Mouse (Mus musculus) adrenal gland, postnatal 36 days (tissue): ENCODE measurements around the gene Snapc2. TPM values are rescaled to one million over a fixed set of nuclear protein-coding genes. Genes with fewer than 3 reads are reported as not detected.
A peak's percentile ranks its signal among the peaks of the same experiment; 100 is the strongest.

Source experiments
- DNase-seq, 2 experiments: peaks; one replicate each; pipeline ENCODE4 v3.0.0; 2021; ENCODE audit warnings: mixed read lengths in 1 of 2
- long read RNA-seq, 2 experiments: library from polyadenylated mRNA; stranded (forward); transcript quantifications; one replicate each; pipeline ENCODE4 v2.0.0; 2021; ENCODE audit warnings: borderline sequencing depth in 2 of 2
- total RNA-seq, 2 experiments: library from RNA; stranded (reverse); gene quantifications; 2 replicates each; pipeline ENCODE4 v1.2.3; 2021

Snapc2 gene
- total RNA-seq, result 10 to 100 TPM; 25.6 to 32.1 TPM
- long read RNA-seq, experiment 1, transcript Snapc2-201 (5 exons, 1,536 nt), result major isoform, 34 of 46 reads
- long read RNA-seq, experiment 1, partial matches to known transcripts, result 5 of 46 reads
- long read RNA-seq, experiment 1, other reads (novel, unspliced or antisense), result 7 of 46 reads
- long read RNA-seq, experiment 2, transcript Snapc2-201 (5 exons, 1,536 nt), result major isoform, 13 of 20 reads
- long read RNA-seq, experiment 2, partial matches to known transcripts, result 3 of 20 reads
- long read RNA-seq, experiment 2, other reads (novel, unspliced or antisense), result 3 of 20 reads

DNA sequence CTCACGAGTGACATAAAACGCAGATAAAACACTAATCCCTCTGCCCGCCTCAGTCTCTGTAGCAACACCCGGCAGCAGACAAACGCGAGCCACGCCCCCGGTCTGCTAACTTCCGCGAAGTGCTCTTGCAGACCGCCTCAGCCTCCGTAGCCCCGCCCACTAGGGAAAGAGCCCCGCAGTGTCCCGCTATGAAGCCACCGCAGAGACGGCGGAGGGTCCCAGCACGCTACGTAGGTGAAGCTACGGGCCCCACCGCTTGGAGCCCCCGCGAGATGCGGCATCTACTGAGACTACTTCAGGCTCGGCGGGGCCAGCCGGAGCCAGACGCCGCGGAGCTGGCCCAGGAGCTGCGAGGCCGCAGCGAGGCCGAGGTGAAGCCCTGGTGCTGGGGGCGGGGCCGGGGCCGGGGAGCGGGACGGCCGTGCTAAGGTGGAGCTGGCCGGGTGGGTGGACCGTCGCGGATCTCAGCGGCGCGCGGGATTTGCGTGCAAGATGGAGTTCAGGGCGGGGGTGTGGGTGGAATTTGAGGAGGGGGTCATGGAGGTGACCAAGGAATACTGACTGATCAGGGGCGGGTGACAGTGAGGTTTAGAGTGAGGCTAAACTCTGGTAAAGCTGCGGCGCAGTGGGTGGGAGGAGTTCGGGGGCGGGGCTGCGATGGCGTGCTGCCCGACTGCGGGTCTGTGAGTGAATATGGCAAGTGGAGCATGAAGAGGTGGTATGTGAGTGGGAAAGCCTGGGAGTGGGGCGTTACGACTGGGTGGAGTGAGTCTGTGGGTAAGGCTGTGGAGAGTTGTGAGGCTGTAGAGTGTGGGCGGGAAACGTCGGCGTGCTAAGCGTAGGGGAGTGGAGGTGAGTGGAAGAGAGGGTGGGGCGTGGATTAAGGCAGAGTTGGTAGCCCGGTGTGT is at the start of gene Snapc2:
Gene Snapc2, plus strand, starts transcription at position 147 of the 908 bp plus-strand sequence.
- DNase-seq, result peak; percentile 97 to 99

DNA sequence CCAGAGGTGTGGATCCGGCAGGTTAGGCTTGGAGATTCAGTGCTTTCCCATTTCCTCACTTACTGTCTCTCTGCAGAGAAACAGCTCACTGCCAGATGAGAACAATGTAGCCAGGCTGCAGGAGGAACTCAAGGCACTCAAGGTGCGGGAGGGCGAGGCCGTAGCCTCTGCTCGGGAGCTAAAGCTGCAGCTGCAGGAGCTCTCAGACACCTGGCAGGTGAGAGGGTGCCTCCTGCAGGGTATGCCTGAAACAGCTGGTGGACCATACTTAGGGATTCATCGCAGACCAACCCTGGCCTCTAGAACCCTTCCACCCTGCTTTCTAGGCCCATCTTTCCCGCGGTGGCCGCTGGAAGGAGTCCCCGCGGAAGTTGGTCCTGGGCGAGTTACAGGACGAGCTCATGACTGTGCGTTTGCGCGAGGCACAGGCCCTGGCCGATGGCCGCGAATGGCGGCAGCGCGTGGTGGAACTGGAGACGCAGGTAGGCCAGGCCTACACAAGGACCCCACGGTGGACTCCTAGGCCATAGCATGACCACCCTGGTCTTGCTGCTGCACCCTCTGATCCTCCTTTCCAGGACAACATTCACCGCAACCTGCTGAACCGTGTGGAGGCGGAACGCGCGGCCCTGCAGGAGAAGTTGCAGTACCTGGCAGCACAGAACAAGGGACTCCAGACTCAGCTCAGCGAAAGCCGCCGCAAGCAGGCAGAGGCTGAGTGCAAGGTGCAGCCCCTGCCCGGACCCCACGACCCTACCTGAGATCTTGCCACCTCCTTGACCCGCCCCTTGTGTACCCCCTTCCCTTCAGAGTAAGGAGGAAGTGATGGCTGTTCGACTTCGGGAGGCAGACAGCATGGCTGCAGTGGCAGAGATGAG is 47.4 kb upstream of the Snapc2 start:
- no peak for DNase-seq

DNA sequence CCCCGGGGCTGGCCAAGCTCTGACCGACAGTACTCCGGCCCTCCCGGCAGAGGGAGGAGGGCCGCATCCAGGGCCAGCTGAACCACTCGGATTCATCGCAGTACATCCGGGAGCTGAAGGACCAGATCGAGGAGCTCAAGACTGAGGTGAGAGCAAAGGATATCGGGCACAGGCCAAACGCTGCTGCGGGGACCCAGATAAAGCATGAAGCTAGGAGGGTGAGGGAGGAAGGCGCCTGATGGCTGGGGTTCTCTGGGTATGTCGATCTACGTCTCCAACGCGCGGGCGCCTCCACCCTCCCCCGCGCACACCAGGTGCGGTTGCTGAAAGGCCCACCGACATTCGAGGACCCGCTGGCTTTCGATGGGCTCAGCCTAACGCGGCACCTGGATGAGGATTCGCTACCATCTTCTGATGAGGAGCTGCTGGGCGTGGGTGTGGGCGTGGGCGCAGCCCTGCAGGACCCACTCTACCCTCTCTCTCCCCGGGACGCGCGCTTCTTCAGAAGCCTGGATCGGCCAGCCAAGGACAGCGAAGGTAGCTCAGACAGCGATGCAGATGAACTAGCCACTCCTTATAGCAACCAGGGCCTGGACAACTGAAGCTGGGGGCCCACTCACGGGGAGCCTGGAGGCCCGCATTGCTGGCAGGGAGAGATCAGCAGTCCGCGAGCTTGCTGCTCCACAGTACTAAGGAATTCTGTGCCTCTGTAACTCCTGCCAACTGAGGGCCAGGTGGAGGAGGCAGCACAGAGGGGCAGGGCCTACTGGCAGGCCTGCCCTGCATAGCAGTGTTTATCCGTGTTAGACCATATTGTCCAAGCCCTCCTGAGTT is 46.5 kb upstream of the Snapc2 start:
- DNase-seq, result no peak

DNA sequence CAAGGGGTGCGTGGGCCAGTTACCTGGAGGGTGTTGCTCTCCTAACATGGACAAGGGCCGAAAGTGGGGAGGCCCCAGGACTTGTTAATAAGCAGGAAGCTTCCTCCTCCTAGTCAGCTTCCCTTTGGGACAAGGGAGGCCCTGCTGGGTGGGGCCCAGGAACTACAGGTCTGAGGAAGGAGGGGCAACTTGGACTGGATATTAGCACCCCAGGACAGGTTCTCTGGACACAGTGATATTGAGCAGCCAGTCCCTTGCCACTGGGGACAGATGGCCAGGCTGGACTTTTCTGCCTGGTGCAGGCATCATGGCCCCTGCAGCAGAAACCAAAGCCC is 45.9 kb upstream of the Snapc2 start:
- no peak for DNase-seq

DNA sequence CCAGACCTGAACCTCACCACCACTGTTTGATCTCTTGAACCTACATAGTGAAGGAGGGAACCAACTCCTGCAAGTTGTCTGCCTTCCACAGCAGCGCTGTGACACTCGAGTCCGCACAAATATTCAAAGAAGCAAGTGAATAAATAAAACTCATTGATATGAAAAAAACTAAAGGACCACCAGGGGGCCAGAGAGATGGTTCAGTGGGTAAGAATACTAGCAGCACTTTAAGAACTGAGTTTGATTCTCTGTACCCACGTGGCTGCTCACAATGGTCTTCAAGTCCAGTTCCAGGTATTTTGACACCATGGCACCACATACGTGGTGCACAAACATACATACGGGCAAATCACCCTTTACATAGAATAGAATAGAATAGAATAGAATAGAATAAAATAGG is 41.8 kb upstream of the Snapc2 start:
- no peak for DNase-seq

DNA sequence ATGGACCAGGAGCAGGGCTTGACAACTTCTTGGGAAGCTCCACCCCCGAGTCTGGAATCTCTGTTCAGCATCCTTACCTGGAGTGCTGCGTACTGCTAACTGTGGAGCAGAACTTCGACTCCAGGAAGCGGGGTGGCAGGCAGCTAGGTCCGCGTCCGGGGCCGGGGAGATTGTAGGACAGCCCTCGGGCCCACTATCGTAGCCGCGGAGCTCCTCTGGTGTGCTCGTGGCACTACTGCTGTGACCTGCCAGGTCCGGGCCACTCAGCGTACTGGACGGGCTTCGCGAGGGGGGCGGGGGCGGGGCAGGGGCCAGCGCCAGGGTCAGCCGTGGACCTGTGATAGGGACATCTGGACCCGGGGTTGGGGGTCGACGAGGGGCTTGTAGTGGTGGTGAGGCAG is 40.1 kb upstream of the Snapc2 start:
- peak; percentile 32 to 37 for DNase-seq

DNA sequence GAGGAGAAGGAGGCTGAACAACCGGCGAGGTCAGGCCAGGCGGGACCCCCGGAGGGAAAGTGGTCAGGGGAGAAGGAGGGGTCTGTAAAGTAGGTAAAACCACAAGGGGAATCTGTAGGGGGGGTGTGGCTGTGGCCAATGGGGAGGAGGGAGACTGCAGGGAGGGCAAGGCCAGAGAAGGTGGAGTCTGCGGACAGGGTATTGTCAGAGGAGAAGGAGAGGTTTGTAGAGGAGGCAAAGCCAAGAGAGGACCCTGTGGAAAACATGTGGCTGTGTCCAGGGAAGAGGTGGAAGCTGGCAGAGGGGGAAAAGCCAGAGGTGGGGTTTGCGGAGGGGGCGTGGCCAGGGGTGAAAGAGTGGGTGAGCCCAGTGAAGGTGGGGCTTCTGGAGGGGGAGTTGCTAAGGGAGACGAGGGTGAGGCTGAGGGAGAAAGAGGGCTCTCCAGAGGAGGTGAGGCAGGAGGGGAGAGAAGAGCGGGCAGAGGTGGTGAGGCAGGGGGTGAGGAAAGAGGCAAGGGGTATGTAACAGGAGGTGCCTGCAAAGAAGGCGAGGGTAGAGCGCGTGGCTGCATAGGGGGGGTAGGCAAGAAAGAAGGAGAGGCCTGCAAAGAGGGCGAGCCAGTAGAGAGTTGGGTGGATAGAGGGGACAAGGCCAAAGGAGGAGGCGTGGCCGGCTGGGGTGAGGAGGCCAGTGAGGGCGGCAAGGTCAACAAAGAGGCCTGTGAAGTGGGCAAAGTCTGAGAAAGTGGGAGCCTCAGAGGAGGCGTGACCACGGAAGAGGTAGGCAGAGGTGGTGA is 39.5 kb upstream of the Snapc2 start:
- peak; percentile 88 to 91 for DNase-seq

DNA sequence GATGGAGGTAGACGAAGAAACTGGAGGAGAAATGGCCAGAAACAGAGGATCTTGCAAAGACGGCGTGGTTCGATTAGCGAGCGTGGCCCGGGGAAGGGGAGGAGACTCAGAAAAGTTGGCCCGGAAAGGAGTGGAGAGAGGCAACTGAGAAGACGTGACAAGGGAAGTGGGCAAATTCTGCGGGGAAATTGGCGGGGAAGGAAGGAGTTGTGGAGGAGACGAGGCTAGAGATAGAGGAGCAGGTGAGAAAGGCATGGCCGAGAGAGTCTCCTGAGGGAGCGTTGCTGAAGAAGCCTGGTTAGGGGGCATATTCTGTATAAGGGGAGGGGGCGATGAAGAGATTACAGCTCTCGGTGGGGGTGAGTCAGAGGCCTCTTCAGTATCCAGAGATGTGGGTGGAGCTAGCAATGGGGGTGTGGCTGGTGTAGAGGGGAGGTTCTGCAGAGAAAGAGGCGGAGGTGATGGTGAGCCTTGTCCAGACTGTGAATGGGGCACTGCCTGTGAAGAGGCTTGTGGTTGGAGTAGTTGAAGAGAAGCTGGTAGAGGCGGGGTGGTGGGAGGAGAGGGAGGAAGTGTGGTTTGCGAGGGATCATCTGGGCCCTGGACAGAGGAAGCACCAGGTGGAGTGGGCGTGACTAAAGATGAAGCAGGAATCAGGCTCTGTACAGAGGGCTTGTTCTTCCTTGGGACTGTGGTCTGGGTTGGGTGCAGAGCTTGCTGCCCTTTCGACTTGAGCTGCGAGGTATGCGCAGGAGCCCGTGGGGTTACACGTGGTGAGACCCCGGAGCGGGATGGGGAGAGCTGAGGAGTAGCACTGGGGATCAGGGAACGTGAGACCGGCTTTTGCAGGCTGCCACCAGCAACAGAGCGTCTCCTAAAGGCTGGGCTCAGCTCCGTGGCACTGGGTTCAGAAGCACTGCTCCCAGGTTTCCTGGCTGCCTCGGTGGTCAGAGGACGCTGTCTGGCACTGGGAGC is 38.6 kb upstream of the Snapc2 start:
- peak; percentile 90 to 92 for DNase-seq

DNA sequence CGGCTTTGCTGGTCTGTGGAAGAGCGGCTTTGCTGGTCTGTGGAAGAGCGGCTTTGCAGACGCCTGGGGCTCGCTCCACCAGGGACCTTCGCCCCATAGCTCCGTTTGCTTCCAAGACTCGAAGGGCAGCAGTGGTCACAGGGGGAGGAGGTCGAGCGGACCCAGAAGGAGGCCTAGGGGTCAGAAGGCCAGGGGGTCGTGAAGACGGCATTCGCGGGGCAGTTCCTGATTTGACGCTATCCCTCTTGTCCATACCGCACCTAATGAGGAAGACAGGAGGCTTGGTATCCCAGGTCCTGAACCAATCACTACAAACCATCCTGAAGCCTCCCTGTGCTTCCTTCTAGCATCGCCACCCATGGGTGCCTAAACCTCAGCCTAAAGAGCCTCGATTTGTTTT is 36.6 kb upstream of the Snapc2 start:
- no peak for DNase-seq

DNA sequence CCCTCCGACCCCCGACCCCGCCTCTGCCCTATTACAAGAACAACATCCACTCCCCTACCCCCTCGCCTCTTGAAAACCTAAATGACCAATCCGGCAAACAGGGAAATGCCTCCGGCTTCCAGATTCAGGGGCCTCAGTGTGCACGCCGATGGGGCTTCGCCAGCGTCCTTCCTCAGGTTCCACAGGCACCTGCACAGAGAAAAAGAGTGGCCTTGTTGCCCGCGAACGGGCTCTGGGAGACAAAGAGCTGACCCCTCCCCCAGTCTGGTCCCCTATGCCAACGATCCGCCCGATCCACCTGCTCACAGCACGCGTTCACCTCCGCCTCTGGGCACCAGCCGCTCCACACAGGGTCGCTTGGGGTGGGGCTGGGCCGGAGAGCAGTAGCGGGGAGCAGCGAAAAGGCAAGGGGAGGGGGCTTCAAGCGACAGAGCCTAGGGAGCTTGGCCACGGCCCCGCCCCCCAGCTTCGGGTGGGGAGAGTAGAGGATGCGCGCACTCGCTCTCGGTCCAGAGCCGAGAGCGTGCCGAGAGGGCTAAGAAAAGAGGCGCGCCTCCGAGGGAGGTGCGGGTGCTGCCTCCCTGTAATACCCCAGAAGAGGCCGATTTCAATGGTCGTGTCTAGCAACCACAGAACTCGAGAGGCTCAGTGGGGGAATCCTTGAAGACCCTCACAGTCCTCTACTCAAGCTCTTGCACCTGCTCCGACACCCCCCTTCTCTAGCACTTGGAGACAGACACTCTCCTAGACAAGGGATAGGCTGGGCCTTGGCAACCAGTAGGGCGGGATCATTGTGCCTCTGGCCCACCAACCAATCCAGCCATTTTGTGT is 35.9 kb upstream of the Snapc2 start, which contains the start of gene Prr36:
Gene Prr36, minus strand, starts transcription at position 669 of the 831 bp plus-strand sequence.
- DNase-seq, result peak; percentile 30 to 61

DNA sequence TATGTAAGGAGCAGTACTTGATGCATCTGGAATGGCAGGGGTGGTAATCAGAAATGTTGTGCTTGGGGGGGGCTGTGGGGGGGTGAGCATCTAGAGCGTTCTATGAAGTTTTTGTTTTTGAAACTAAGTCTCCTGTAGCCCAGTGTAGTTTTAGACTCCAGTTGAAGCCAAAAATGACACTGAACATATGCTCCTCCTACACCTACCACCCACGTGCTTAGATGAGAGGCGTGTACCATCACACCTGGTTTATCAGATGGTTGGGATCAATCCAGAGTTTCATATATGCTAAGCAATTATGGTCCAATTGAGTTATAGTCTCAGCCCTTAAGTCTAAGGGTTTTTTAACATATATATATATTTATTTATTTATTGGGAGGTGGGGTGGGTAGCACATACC is 33.3 kb upstream of the Snapc2 start:
- no peak for DNase-seq

DNA sequence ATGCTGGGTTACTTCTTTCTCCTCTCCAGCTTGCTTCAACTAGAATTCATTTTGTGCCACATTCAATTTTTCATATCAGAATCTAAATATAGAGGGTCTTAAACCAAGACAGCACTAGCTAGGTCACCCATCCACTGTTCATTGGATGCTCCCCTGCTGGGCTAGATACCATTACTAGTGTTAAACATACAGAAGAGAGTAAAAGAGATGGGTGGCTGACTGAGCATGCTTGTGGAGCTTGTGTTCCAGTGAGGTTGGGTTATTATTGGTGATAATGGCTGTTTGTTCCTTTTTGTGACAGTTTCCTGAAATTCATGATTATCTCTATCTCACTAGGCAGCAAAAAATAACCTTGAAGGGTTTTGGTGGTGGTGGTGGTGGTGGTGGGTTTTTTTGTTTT is 30.8 kb upstream of the Snapc2 start:
- DNase-seq, result no peak

DNA sequence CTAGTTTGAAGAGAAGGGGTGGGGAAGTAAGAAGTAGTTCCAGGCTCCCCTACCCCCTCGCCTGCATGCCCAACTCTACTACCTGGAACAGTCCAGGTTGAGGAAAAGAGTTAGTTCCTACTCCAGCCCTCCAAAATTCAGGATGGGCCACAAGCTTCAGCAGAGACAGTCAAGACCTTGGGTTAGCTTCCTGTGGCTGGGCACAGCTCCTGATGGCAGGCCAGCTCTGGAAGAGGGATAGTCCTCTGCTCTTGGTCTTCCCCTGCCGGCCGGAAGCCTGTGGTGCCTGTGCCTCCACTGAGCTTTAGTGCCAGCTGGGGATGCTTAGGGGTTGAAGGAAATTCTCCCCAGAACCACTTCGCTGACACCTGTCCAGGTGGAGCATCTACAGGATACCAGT is 26.6 kb upstream of the Snapc2 start:
- DNase-seq, result no peak

DNA sequence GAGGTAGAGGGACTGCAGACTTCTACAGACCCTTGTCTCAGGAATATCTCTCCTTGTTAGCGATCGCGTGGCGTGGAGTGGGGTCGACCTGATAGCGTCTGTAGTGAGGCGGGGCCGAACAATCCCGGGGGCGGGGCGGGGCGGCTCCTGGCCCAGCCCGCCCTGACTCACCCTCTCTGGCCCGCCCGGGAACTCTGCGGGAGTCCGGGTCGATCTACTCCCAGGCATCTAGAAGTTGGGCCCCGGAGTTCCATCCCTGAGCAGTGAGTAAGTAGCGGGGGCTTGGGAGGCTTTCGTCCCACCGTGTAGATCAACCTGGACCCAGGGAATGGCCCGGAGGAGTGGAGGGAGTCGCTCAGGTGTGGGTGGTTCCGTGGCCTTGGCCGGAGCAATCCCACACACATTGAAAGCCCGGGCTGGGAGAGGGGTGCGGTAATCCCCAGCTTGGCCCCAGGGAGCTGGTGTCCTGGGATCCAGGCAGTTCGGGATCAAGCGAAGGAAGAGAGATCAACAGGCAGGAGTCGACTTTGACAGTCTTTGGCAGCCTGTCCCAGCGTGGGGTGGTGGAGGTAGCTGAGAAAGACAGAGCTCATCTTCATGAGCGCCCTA is 26.0 kb upstream of the Snapc2 start, which contains the start of gene Lrrc8e:
Gene Lrrc8e, plus strand, starts transcription at position 89 of the 609 bp plus-strand sequence.
- DNase-seq, result peak; percentile 84 to 89

DNA sequence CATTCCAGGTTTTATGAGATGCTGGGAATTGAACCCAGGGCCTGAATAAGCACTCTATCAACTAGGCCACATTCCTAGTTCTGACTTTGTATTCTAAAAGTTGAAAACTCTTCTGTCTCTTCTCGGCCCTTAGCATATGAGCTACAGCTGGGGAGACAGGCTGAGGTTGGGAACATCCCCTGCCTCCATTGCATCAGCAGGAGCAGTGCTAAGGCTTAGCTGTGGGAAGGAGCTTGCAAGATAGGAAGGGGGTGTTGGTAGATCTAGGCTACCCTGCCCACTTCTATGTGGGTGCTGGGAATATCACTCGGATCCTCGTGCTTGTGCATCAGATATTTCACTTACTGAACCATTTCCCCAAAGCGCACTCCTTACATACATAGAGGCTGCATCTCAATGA is 25.0 kb upstream of the Snapc2 start:
- DNase-seq, result no peak

DNA sequence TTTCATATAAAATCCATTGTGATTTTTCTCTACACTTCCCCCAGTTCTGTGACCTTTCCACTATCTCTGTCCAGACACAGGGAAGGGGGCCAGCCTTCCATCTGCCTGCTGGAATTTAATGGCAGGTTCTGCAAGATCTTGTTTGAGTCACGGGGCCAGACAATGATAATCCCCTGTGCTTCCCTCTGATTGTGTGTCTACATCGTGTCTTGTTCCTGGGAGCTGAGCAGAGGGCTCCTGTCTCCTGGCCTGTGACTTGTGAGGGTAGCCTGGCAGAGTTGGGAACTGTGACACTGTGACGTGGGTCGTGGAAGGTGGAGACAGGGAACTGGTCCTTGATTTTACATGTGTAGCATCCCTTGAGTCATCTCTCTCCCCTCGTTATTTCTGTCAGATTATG is 23.1 kb upstream of the Snapc2 start:
- DNase-seq, result no peak

DNA sequence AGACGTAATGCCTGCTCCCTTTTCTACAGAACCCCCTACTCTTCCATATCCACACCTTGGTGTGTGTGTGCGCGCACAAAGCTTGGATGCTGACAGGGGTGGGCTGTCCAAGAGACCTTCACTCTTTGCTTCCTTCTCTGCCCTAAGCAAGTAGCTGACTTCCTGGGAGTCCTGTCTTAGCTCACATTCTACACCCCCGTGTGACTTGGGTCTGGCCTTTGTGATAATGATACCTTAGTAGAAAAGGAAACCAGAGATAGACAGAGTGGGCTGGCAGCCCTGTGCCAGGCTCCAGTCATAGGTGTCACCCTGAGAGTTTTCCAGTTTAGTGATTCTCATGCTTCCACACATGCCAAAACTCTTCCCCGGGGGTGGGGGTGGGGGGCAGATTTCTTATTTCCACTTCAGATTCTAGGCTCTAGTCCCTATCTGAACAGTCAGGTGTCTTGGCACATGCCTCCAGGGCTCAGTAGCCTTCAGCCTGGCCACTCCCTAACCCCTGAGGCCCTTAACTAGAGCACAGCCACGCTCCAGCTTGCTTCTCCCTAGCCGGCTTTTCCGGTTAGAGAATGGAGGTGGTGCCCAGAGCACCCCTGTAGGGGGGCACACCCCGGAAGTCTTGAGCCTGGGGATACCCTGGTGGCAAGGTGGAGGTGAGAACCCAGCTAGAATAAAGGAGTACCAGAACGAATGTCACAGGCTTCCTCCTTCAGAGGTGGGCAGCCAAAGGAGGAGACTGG is 22.1 kb upstream of the Snapc2 start:
- no peak for DNase-seq
